Mouse (Mus musculus): ENCODE results near the gene Msantd4.
"Not testable (repeated sequence)": the region's sequence is repeated elsewhere in the genome, so short reads cannot be mapped to it uniquely, and the experiment has no call there.

Msantd4 gene

GRCm38 (mm10) chr9:4375828-4376639, at the start of gene Msantd4:
Gene Msantd4, plus strand, starts transcription at chr9:4376562.
- DNase-seq, result peak; percentile 87 to 94

- no peak for DNase-seq
Observed at GRCm38 (mm10) chr9:4353163-4353562, 23.2 kb upstream of the Msantd4 start.

DNA sequence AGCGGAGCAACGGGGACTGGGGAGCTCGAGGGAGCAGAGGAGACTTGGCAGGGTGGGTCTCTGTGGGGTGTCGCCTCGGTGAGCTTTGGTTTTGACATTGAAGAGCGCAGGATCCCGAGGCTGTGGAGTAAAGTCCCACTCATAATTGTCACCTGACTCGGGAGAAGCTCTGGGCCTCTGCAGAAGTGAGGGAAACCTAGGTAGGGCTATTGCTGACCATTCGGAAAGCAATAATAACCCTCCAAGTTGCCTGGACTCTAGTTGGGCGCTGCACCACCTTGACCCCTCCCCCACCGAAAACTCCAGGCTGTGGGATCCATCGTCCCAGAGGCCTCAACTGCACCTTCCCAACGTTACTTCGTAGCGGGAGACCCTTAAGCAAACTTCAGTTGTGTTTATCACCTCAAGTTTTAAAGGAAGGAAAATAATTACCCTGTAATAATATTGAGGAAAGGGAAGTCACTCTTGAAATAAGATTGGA, 318 bp downstream of the Msantd4 start:
- no peak for DNase-seq

DNA sequence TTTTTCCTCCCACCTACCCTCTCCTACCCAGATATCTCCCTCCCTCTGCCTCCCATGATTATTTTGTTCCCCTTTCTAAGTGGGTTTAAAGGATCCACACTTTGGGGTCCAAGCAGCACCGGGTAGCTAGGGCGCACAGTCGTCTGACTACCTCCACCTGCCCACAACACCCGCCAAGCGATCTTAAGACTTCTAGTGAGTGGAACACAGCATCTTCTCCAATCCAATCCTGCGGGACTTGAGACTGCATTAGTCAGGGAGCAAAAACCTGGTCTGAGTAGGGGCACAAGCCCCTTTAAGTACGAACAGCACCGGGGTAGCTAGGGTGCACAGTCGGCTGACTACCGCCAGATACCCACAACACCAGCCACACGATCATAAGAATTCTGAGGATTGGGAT, 24.4 kb downstream of the Msantd4 start:
- not testable (repeated sequence) for DNase-seq

All from thymus, postnatal 36 days (tissue).